Mouse (Mus musculus) intestine, embryonic 15.5 days (tissue): Measurements from ENCODE around the gene Slc2a12. TPM values are rescaled to one million over a fixed set of nuclear protein-coding genes. Genes with fewer than 3 reads are reported as not detected.
A peak's percentile ranks its signal among the peaks of the same experiment; 100 is the strongest.

Experiments
- ATAC-seq: fragments of 200-750 bp; cut with Nextera tagmentation; 2 replicates; pipeline ENCODE4 v1.8.0; 2017; ENCODE audit warnings: moderate TSS enrichment, moderate library complexity
- H3K27ac ChIP-seq: fragments of 300-500 bp; sonication (generic); 2 replicates; pipeline ENCODE4 v1.5.1; 2015; ENCODE audit warnings: mild to moderate bottlenecking, inconsistent platforms
- H3K27me3 ChIP-seq: fragments of 300-500 bp; sonication (generic); replicated peaks from 2 replicates; pipeline ENCODE4 v1.6.1; 2015; ENCODE audit warnings: inconsistent platforms
- H3K36me3 ChIP-seq: fragments of 300-500 bp; sonication (generic); 2 replicates; pipeline ENCODE4 v1.6.1; 2015; ENCODE audit warnings: inconsistent platforms
- H3K4me1 ChIP-seq: fragments of 300-500 bp; sonication (generic); replicated peaks from 2 replicates; pipeline ENCODE4 v1.6.1; 2015; ENCODE audit warnings: inconsistent platforms
- H3K4me2 ChIP-seq: fragments of 300-500 bp; sonication (generic); replicated peaks from 2 replicates; pipeline ENCODE4 v1.6.1; 2015; ENCODE audit warnings: mild to moderate bottlenecking, inconsistent platforms
- H3K4me3 ChIP-seq: fragments of 300-500 bp; sonication (generic); replicated peaks from 2 replicates; pipeline ENCODE4 v1.5.1; 2015; ENCODE audit warnings: inconsistent platforms
- H3K9ac ChIP-seq: fragments of 300-500 bp; sonication (generic); 2 replicates; pipeline ENCODE4 v1.6.1; 2015; ENCODE audit warnings: inconsistent platforms
- H3K9me3 ChIP-seq: fragments of 300-500 bp; sonication (generic); 2 replicates; pipeline ENCODE4 v1.6.1; 2016; ENCODE audit warnings: inconsistent platforms
- WGBS: fragments of 180-500 bp; shearing (Covaris S2); methylation state at CpG from one replicate; pipeline ENCODE4 v1.1.7; 2015; 5-methylcytosine and 5-hydroxymethylcytosine counted together
- polyA plus RNA-seq: library from polyadenylated mRNA; unstranded; fragments of >200 nt; fragmentation: Nextera tagmentation; extraction: Ambion mirVana; gene quantifications from 2 replicates; pipeline ENCODE4 v1.2.1, GENCODE M21; 2015

Gene Slc2a12
- polyA plus RNA-seq, 1 experiment from 2014 or later = 0.38 TPM

GRCm38 (mm10) chr10:22631956-22632355 lies 12.9 kb upstream of the Slc2a12 start:
- no peak overlapping the region for H3K27ac ChIP-seq
- no peaks in the 10 kb centered on the region for H3K4me1 ChIP-seq
- H3K27me3 ChIP-seq = no peaks in the 10 kb centered on the region
- no peaks in the 10 kb centered on the region for H3K36me3 ChIP-seq
- H3K9me3 ChIP-seq = no peaks in the 10 kb centered on the region
- no peak overlapping the region for H3K4me3 ChIP-seq
- ATAC-seq = no peak
- no peak overlapping the region for H3K4me2 ChIP-seq
- no peak overlapping the region for H3K9ac ChIP-seq
- WGBS = 72% methylated on average over 4 of the region's 4 CpGs

- no peak for ATAC-seq
- no peaks in the 10 kb centered on the region for H3K9me3 ChIP-seq
- H3K9ac ChIP-seq = no peak overlapping the region
- WGBS = 41% methylated on average over 6 of the region's 6 CpGs
- H3K27ac ChIP-seq = no peak overlapping the region
- no peaks in the 10 kb centered on the region for H3K4me1 ChIP-seq
- no peak overlapping the region for H3K4me2 ChIP-seq
- H3K27me3 ChIP-seq = no peaks in the 10 kb centered on the region
- H3K36me3 ChIP-seq = no peaks in the 10 kb centered on the region
- H3K4me3 ChIP-seq = no peak overlapping the region
Observed at GRCm38 (mm10) chr10:22633406-22634306, 11.2 kb upstream of the Slc2a12 start.

- Histone ChIP-seq H3K27ac (no peak overlapping the region), H3K4me3 (no peak overlapping the region), H3K9me3 (no peaks in the 10 kb centered on the region), H3K36me3 (no peaks in the 10 kb centered on the region), H3K27me3 (no peaks in the 10 kb centered on the region), H3K4me2 (no peak overlapping the region), H3K9ac (no peak overlapping the region), H3K4me1 (no peaks in the 10 kb centered on the region)
- WGBS = 45% methylated on average over 3 of the region's 3 CpGs
- no peak for ATAC-seq
Observed at GRCm38 (mm10) chr10:22637241-22637640, 7.6 kb upstream of the Slc2a12 start.

- ATAC-seq = no peak
- no peak overlapping the region for H3K9ac ChIP-seq
- 66% methylated on average over 9 of the region's 9 CpGs for WGBS
- H3K4me1 ChIP-seq = 0 out of 2 replicates have a peak, but pooled peaks cover 3% of the 10 kb centered on the region
- no peak overlapping the region for H3K4me2 ChIP-seq
- H3K9me3 ChIP-seq = no peaks in the 10 kb centered on the region
- H3K27ac ChIP-seq = no peak overlapping the region
- no peaks in the 10 kb centered on the region for H3K27me3 ChIP-seq
- no peaks in the 10 kb centered on the region for H3K36me3 ChIP-seq
- no peak overlapping the region for H3K4me3 ChIP-seq
Observed at GRCm38 (mm10) chr10:22644171-22644570, 640 bp upstream of the Slc2a12 start.

GRCm38 (mm10) chr10:22648702-22649101 lies 3.9 kb downstream of the Slc2a12 start:
- ATAC-seq = peak; percentile 86
- WGBS = 54% methylated on average over 4 of the region's 4 CpGs
- H3K4me1 ChIP-seq = 0 out of 2 replicates have a peak, but pooled peaks cover 3% of the 10 kb centered on the region

GRCm38 (mm10) chr10:22653820-22654219 lies 9.0 kb downstream of the Slc2a12 start:
- ATAC-seq = no peak
- Histone ChIP-seq H3K9ac (no peak overlapping the region), H3K4me2 (no peak overlapping the region), H3K4me3 (no peak overlapping the region), H3K4me1 (no peaks in the 10 kb centered on the region), H3K36me3 (no peaks in the 10 kb centered on the region), H3K27ac (no peak overlapping the region), H3K27me3 (no peaks in the 10 kb centered on the region), H3K9me3 (no peaks in the 10 kb centered on the region)
- WGBS = 52% methylated on average over 6 of the region's 6 CpGs

More at GRCm38 (mm10) chr10:22648702-22649101, 3.9 kb downstream of the Slc2a12 start:
- Histone ChIP-seq H3K9me3 (no peaks in the 10 kb centered on the region), H3K27ac (no peak overlapping the region), H3K4me2 (no peak overlapping the region), H3K9ac (no peak overlapping the region), H3K4me3 (no peak overlapping the region), H3K27me3 (no peaks in the 10 kb centered on the region), H3K36me3 (no peaks in the 10 kb centered on the region)

- Histone ChIP-seq H3K36me3 (no peaks in the 10 kb centered on the region), H3K4me2 (peak overlapping the region; percentile 30), H3K27ac (no peak overlapping the region), H3K4me1 (no peaks in the 10 kb centered on the region), H3K9me3 (no peaks in the 10 kb centered on the region), H3K9ac (no peak overlapping the region), H3K27me3 (no peaks in the 10 kb centered on the region), H3K4me3 (no peak overlapping the region)
- WGBS = 39% methylated on average over 23 of the region's 23 CpGs
- peak; percentile 66 for ATAC-seq
Observed at GRCm38 (mm10) chr10:22658534-22659385, 13.9 kb downstream of the Slc2a12 start.

GRCm38 (mm10) chr10:22659386-22659725 lies 14.5 kb downstream of the Slc2a12 start:
- H3K4me1 ChIP-seq = no peaks in the 10 kb centered on the region
- H3K9ac ChIP-seq = no peak overlapping the region
- ATAC-seq = no peak
- no peaks in the 10 kb centered on the region for H3K36me3 ChIP-seq
- H3K27me3 ChIP-seq = no peaks in the 10 kb centered on the region
- no peak overlapping the region for H3K27ac ChIP-seq
- H3K4me3 ChIP-seq = no peak overlapping the region
- H3K9me3 ChIP-seq = no peaks in the 10 kb centered on the region
- 91% methylated on average over 10 of the region's 10 CpGs for WGBS
- H3K4me2 ChIP-seq = no peak overlapping the region

- no peak overlapping the region for H3K27ac ChIP-seq
- H3K4me2 ChIP-seq = no peak overlapping the region
- no peaks in the 10 kb centered on the region for H3K36me3 ChIP-seq
- H3K4me1 ChIP-seq = no peaks in the 10 kb centered on the region
- no peak overlapping the region for H3K4me3 ChIP-seq
- 85% methylated on average over 5 of the region's 5 CpGs for WGBS
- ATAC-seq = no peak
- no peak overlapping the region for H3K9ac ChIP-seq
- no peaks in the 10 kb centered on the region for H3K9me3 ChIP-seq
- no peaks in the 10 kb centered on the region for H3K27me3 ChIP-seq
Observed at GRCm38 (mm10) chr10:22660286-22661000, 15.6 kb downstream of the Slc2a12 start.

GRCm38 (mm10) chr10:22668509-22668908 lies 23.7 kb downstream of the Slc2a12 start:
- Histone ChIP-seq H3K9me3 (no peaks in the 10 kb centered on the region), H3K27ac (no peak overlapping the region), H3K4me1 (no peaks in the 10 kb centered on the region), H3K4me3 (no peak overlapping the region), H3K27me3 (no peaks in the 10 kb centered on the region), H3K9ac (no peak overlapping the region), H3K4me2 (no peak overlapping the region), H3K36me3 (no peaks in the 10 kb centered on the region)
- ATAC-seq = no peak
- WGBS = 83% methylated on average over 13 of the region's 13 CpGs

- Histone ChIP-seq H3K9ac (no peak overlapping the region), H3K9me3 (no peaks in the 10 kb centered on the region), H3K27me3 (no peaks in the 10 kb centered on the region), H3K4me1 (no peaks in the 10 kb centered on the region), H3K27ac (no peak overlapping the region), H3K4me3 (no peak overlapping the region), H3K4me2 (no peak overlapping the region), H3K36me3 (no peaks in the 10 kb centered on the region)
- 93% methylated on average over 8 of the region's 8 CpGs for WGBS
- ATAC-seq = no peak
Observed at GRCm38 (mm10) chr10:22674176-22674575, 29.4 kb downstream of the Slc2a12 start.
